Mouse (Mus musculus) heart, adult 2 months (tissue): ENCODE results near the gene Dok3. TPM values are rescaled to one million over a fixed set of nuclear protein-coding genes. Genes with fewer than 3 reads are reported as not detected.

Source experiments
- DNase-seq, 2 experiments: peaks; one replicate each; pipeline ENCODE4 v3.0.0; 2021
- H3K27ac ChIP-seq: fragments of 200-600 bp; 2 replicates; pipeline ENCODE4 v1.8.1; 2022
- H3K27me3 ChIP-seq: fragments of 200-500 bp; 2 replicates; pipeline ENCODE4 v1.6.1; 2012; ENCODE audit warnings: mild to moderate bottlenecking, low read length, inconsistent platforms, mixed read lengths; ENCODE audit not compliant: control insufficient read depth, insufficient read depth
- H3K36me3 ChIP-seq: fragments of 200-500 bp; 2 replicates; pipeline ENCODE4 v1.6.1; 2012; ENCODE audit warnings: low read length, inconsistent platforms; ENCODE audit not compliant: control insufficient read depth, insufficient read depth
- H3K4me1 ChIP-seq: fragments of 200-500 bp; 2 replicates; pipeline ENCODE4 v1.6.1; 2011; ENCODE audit warnings: low read length; ENCODE audit not compliant: control insufficient read depth, insufficient read depth
- H3K4me3 ChIP-seq: fragments of 200-600 bp; 2 replicates; pipeline ENCODE4 v1.8.1; 2022
- H3K79me2 ChIP-seq: fragments of 200-500 bp; replicated peaks from 2 replicates; pipeline ENCODE4 v1.6.1; 2012; ENCODE audit warnings: mild to moderate bottlenecking, inconsistent platforms, low read length, moderate library complexity, mixed read lengths; ENCODE audit not compliant: control insufficient read depth, insufficient read depth
- H3K9ac ChIP-seq: fragments of 200-500 bp; 2 replicates; pipeline ENCODE4 v1.6.1; 2012; ENCODE audit warnings: low read depth, mild to moderate bottlenecking, control low read depth, inconsistent platforms, low read length, mixed read lengths
- CTCF ChIP-seq: fragments of 200-600 bp; IDR thresholded peaks from 2 replicates; pipeline ENCODE4 v1.8.1; 2022; ENCODE audit warnings: antibody characterized with exemption, mild to moderate bottlenecking, moderate library complexity
- EP300 ChIP-seq: fragments of 200-500 bp; IDR thresholded peaks from 2 replicates; pipeline ENCODE4 v1.6.1; 2011; ENCODE audit warnings: low read depth, low read length, control low read depth; ENCODE audit not compliant: insufficient read depth
- POLR2A ChIP-seq: fragments of 200-500 bp; IDR thresholded peaks from 2 replicates; pipeline ENCODE4 v1.6.1; 2011; ENCODE audit warnings: mild to moderate bottlenecking, low read depth, low read length, control low read depth; ENCODE audit not compliant: insufficient read depth
- WGBS: fragments of 180-500 bp; shearing (Covaris S2); methylation state at CpG from one replicate; pipeline ENCODE4 v1.1.7; 2018; 5-methylcytosine and 5-hydroxymethylcytosine counted together
- intact Hi-C: fragments of 180-260 bp; cut with DNase I; formaldehyde crosslinking; loops from one replicate; pipeline ENCODE4 v1.15.1; 2025
- polyA plus RNA-seq: library from polyadenylated mRNA; depleted of rRNA; stranded (reverse); fragments of >200 nt; gene quantifications from 2 replicates; pipeline ENCODE4 v1.2.3, GENCODE M21; 2012
- total RNA-seq, 2 experiments: library from RNA; stranded (reverse); gene quantifications; 2 replicates each; pipeline ENCODE4 v1.2.3; 2021

The Dok3 gene
- total and polyA plus RNA-seq, 3 experiments: 1.9 to 7.3 (median 2.4) TPM

DNA sequence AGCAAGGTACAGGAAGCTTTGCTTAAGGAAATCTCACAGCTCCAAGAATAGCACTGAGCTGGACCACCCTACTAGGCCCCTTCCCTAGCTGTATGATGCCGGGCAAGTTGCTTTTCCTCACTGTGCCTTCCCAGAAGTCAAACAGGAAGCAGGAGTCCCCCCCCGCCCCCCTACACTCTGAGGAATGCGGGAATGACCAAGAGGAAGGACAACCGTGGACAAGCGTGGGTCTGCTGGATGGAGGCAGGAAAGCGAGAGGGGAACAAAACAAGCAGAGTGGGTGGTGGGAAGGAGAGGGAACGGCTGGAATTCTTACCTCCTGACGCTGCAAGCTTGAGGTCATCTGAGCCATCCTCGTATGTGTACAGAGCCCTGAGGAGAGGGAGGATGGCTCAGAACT is 46.0 kb downstream of the Dok3 start:
- Histone ChIP-seq H3K9ac (no peak overlapping the region), H3K79me2 (no peaks in the 10 kb centered on the region), H3K27me3 (no peaks in the 10 kb centered on the region), H3K4me1 (peaks cover 6% of the 10 kb centered on the region), H3K27ac (peak overlapping the region; percentile 41), H3K4me3 (no peak overlapping the region), H3K36me3 (no peaks in the 10 kb centered on the region)
- WGBS: 31% methylated on average over 9 of the region's 9 CpGs
- intact Hi-C loops: no loop called here
- DNase-seq: no peak
- TF ChIP-seq EP300 (no peak), CTCF (no peak), POLR2A (no peak)

DNA sequence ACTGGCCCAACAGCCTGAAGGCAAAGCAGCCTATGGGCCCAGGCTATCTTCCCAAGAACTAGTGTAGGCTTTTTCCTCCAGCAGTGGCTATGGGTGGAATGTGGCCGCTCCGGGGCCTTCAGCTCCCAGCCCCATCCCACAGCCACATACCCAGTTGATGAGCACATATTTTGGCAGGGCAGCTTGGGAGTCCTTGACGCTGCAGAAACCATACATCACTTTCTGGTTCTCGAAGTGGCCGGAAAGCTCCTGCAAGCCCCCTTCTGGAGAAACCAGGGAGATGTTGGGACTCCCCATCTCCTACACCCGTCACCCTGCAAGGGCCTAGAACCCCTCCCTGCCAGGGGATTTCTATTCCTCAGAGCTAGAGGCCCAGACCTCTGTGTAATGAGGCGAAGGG is 46.6 kb downstream of the Dok3 start:
- Histone ChIP-seq H3K4me1 (peaks cover 6% of the 10 kb centered on the region), H3K36me3 (no peaks in the 10 kb centered on the region), H3K9ac (no peak overlapping the region), H3K4me3 (no peak overlapping the region), H3K79me2 (no peaks in the 10 kb centered on the region), H3K27ac (peak overlapping the region; percentile 41), H3K27me3 (no peaks in the 10 kb centered on the region)
- DNase-seq: peak in 1 of 2 experiments; percentile 34
- TF ChIP-seq CTCF (peak; percentile 24; the same call in 1 of the 2 replicates), EP300 (no peak)
- intact Hi-C loops: no loop called here
- WGBS: 60% methylated on average over 7 of the region's 7 CpGs

GRCm38 (mm10) chr13:55479929-55480328 is 49.2 kb downstream of the Dok3 start:
- Histone ChIP-seq H3K9ac (no peak overlapping the region), H3K36me3 (no peaks in the 10 kb centered on the region), H3K27me3 (no peaks in the 10 kb centered on the region), H3K79me2 (no peaks in the 10 kb centered on the region), H3K27ac (no peak overlapping the region), H3K4me3 (no peak overlapping the region), H3K4me1 (peaks cover 4% of the 10 kb centered on the region)
- intact Hi-C loops: loop anchor here (2.0 kb wide), 1 partner anchor 35 kb away; no protein-coding TSS in a partner anchor
- TF ChIP-seq CTCF: no peak
- TF ChIP-seq POLR2A: no peak
- no peak for TF ChIP-seq EP300
- DNase-seq: no peak

DNA sequence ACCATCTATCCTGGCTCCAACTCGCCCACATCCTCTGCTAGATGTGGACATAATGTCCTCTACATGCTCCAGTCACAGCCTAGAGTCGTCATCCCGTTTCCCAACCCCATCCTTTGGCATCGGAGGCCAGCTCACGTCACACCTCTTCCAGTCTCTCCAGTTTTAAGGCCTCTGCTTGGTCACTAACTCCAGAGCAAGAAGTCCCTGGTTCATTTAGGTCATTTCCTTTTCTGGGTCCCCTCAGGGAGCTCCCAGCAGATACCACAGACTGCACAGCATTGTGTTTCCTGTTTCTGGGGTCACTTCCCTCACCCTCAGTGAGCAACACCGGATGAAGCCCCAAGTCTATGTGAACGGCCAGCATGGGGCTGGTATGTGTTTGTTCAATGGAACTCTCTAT is 50.1 kb downstream of the Dok3 start:
- 32% methylated on average over 7 of the region's 7 CpGs for WGBS
- Histone ChIP-seq H3K27ac (peak overlapping the region; percentile 31), H3K4me3 (no peak overlapping the region), H3K27me3 (no peaks in the 10 kb centered on the region), H3K79me2 (no peaks in the 10 kb centered on the region), H3K36me3 (no peaks in the 10 kb centered on the region), H3K4me1 (peaks cover 4% of the 10 kb centered on the region), H3K9ac (no peak overlapping the region)
- intact Hi-C loops: loop anchor here (2.0 kb wide), 1 partner anchor 36 kb away; no protein-coding TSS in a partner anchor
- TF ChIP-seq POLR2A: no peak
- TF ChIP-seq EP300: no peak
- no peak for TF ChIP-seq CTCF
- DNase-seq: no peak

DNA sequence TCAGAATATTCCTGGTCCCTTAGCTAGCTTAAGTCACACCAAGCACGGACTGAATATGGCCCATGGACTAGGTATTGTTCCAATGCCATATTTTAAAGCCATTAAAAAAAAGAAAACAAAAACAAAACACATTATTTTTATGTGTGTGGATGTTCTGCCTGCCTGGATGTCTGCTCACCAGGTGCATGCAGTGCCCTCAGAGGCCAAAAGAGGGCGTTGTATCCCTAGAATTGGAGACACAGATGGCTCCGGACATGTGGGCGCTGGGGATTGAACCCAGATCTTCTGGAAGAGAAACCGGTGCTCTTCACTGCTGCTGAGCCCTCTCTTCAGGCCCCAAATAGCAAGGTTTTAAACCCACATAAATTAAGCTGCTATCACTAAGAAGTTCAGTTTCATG is 51.1 kb downstream of the Dok3 start:
- intact Hi-C loops: loop anchor here (2.0 kb wide), 1 partner anchor 37 kb away; no protein-coding TSS in a partner anchor
- peaks cover 5% of the 10 kb centered on the region for H3K4me1 ChIP-seq
- no peak overlapping the region for H3K27ac ChIP-seq
- WGBS: 58% methylated on average over 5 of the region's 5 CpGs
- no peaks in the 10 kb centered on the region for H3K27me3 ChIP-seq
- no peak overlapping the region for H3K9ac ChIP-seq
- TF ChIP-seq EP300: no peak
- peak; percentile 66 for TF ChIP-seq CTCF
- no peaks in the 10 kb centered on the region for H3K36me3 ChIP-seq
- H3K79me2 ChIP-seq: no peaks in the 10 kb centered on the region
- H3K4me3 ChIP-seq: no peak overlapping the region
- DNase-seq: no peak

GRCm38 (mm10) chr13:55477492-55477891 is 51.6 kb downstream of the Dok3 start:
- Histone ChIP-seq H3K36me3 (no peaks in the 10 kb centered on the region), H3K4me3 (no peak overlapping the region), H3K27me3 (no peaks in the 10 kb centered on the region)

More at GRCm38 (mm10) chr13:55477492-55477891, 51.6 kb downstream of the Dok3 start:
- 71% methylated on average over 16 of the region's 16 CpGs for WGBS
- Histone ChIP-seq H3K9ac (no peak overlapping the region), H3K79me2 (no peaks in the 10 kb centered on the region), H3K27ac (no peak overlapping the region), H3K4me1 (peaks cover 6% of the 10 kb centered on the region)
- DNase-seq: no peak
- intact Hi-C loops: no loop called here
- no peak for TF ChIP-seq CTCF
- no peak for TF ChIP-seq EP300
- TF ChIP-seq POLR2A: no peak
